Mouse (Mus musculus): ENCODE results near the gene Sel1l3. TPM values are rescaled to one million over a fixed set of nuclear protein-coding genes. Genes with fewer than 3 reads are reported as not detected.

Sel1l3 gene
- polyA plus RNA-seq (2014; fragmentation: Nextera tagmentation; extraction: Ambion mirVana): 5.9 and 6.9 TPM in 2 replicates

- H3K4me2 ChIP-seq (ENCODE audit: low read depth, low read length): peak within 1 kb of the TSS; percentile 99
- peak within 1 kb of the TSS; percentile 62 for H3K4me3 ChIP-seq (ENCODE audit: low read depth, low read length)
- no peaks in the 10 kb centered on the region for H3K9me3 ChIP-seq (ENCODE audit: control insufficient read depth, low read length)
- H3K27me3 ChIP-seq (replicated peaks; ENCODE audit: control insufficient read depth, insufficient read depth, low read length): peaks cover 44% of the 10 kb centered on the region
- H3K4me1 ChIP-seq (ENCODE audit: control insufficient read depth, insufficient read depth, low read length): no peaks in the 10 kb centered on the region
- H3K36me3 ChIP-seq (ENCODE audit: control insufficient read depth, insufficient read depth, low read length): no peaks in the 10 kb centered on the region
- peak within 1 kb of the TSS; percentile 67 for H3K9ac ChIP-seq (ENCODE audit: low read depth, low read length)
- WGBS: under 1% methylated on average over 22 of the region's 29 CpGs
- no peak within 1 kb of the TSS for H3K27ac ChIP-seq (replicated peaks; ENCODE audit: low read depth, low read length)
- DNase-seq (ENCODE audit: low spot score) (peak; percentile 41), ATAC-seq (ENCODE audit: low read depth) (peak; percentile 37)
Measured at GRCm38 (mm10) chr5:53213711-53214352, at the start of gene Sel1l3. Sel1l3 (minus strand) TSS chr5:53213927.

- Histone ChIP-seq H3K9me3 (ENCODE audit: control insufficient read depth, low read length) (no peaks in the 10 kb centered on the region), H3K4me3 (ENCODE audit: low read depth, low read length) (no peak overlapping the region), H3K9ac (ENCODE audit: low read depth, low read length) (no peak overlapping the region), H3K27ac (replicated peaks; ENCODE audit: low read depth, low read length) (no peak overlapping the region), H3K4me2 (ENCODE audit: low read depth, low read length) (no peak overlapping the region), H3K4me1 (ENCODE audit: control insufficient read depth, insufficient read depth, low read length) (no peaks in the 10 kb centered on the region), H3K27me3 (replicated peaks; ENCODE audit: control insufficient read depth, insufficient read depth, low read length) (peaks cover 5% of the 10 kb centered on the region; the same call in 1 of the 2 replicates), H3K36me3 (ENCODE audit: control insufficient read depth, insufficient read depth, low read length) (no peaks in the 10 kb centered on the region)
- ATAC-seq (ENCODE audit: low read depth): no peak
- no peak for DNase-seq (ENCODE audit: low spot score)
- 75% methylated on average over 10 of the region's 10 CpGs for WGBS
Measured at GRCm38 (mm10) chr5:53261999-53262398, 48.3 kb upstream of the Sel1l3 start.

- Histone ChIP-seq H3K9me3 (ENCODE audit: control insufficient read depth, low read length) (no peaks in the 10 kb centered on the region), H3K4me1 (ENCODE audit: control insufficient read depth, insufficient read depth, low read length) (peaks cover 4% of the 10 kb centered on the region; the same call in 1 of the 2 replicates), H3K27ac (replicated peaks; ENCODE audit: low read depth, low read length) (no peak overlapping the region), H3K27me3 (replicated peaks; ENCODE audit: control insufficient read depth, insufficient read depth, low read length) (peaks cover 5% of the 10 kb centered on the region; the same call in 1 of the 2 replicates), H3K36me3 (ENCODE audit: control insufficient read depth, insufficient read depth, low read length) (no peaks in the 10 kb centered on the region), H3K9ac (ENCODE audit: low read depth, low read length) (no peak overlapping the region), H3K4me3 (ENCODE audit: low read depth, low read length) (no peak overlapping the region), H3K4me2 (ENCODE audit: low read depth, low read length) (no peak overlapping the region)
- 44% methylated on average over 5 of the region's 5 CpGs for WGBS
- DNase-seq (ENCODE audit: low spot score): peak; percentile 38
- ATAC-seq (ENCODE audit: low read depth): no peak
Measured at GRCm38 (mm10) chr5:53259894-53260293, 46.2 kb upstream of the Sel1l3 start.

GRCm38 (mm10) chr5:53258038-53258786, 44.5 kb upstream of the Sel1l3 start:
- peak; percentile 69 for ATAC-seq (ENCODE audit: low read depth)
- peak; percentile 88 for DNase-seq (ENCODE audit: low spot score)
- H3K9me3 ChIP-seq (ENCODE audit: control insufficient read depth, low read length): no peaks in the 10 kb centered on the region
- peaks cover 5% of the 10 kb centered on the region; the same call in 1 of the 2 replicates for H3K27me3 ChIP-seq (replicated peaks; ENCODE audit: control insufficient read depth, insufficient read depth, low read length)
- H3K4me2 ChIP-seq (ENCODE audit: low read depth, low read length): peak overlapping the region; percentile 61
- peak overlapping the region; percentile 46 for H3K9ac ChIP-seq (ENCODE audit: low read depth, low read length)
- WGBS: 3% methylated on average over 29 of the region's 29 CpGs
- no peak overlapping the region for H3K27ac ChIP-seq (replicated peaks; ENCODE audit: low read depth, low read length)
- H3K36me3 ChIP-seq (ENCODE audit: control insufficient read depth, insufficient read depth, low read length): no peaks in the 10 kb centered on the region
- H3K4me1 ChIP-seq (ENCODE audit: control insufficient read depth, insufficient read depth, low read length): peaks cover 4% of the 10 kb centered on the region; the same call in 1 of the 2 replicates
- peak overlapping the region; percentile 31 for H3K4me3 ChIP-seq (ENCODE audit: low read depth, low read length)

- Histone ChIP-seq H3K36me3 (ENCODE audit: control insufficient read depth, insufficient read depth, low read length) (no peaks in the 10 kb centered on the region), H3K27ac (replicated peaks; ENCODE audit: low read depth, low read length) (no peak overlapping the region), H3K4me3 (ENCODE audit: low read depth, low read length) (no peak overlapping the region), H3K4me1 (ENCODE audit: control insufficient read depth, insufficient read depth, low read length) (peaks cover 4% of the 10 kb centered on the region; the same call in 1 of the 2 replicates), H3K9ac (ENCODE audit: low read depth, low read length) (no peak overlapping the region), H3K9me3 (ENCODE audit: control insufficient read depth, low read length) (no peaks in the 10 kb centered on the region), H3K27me3 (replicated peaks; ENCODE audit: control insufficient read depth, insufficient read depth, low read length) (peaks cover 5% of the 10 kb centered on the region), H3K4me2 (ENCODE audit: low read depth, low read length) (no peak overlapping the region)
- DNase-seq (ENCODE audit: low spot score) (no peak), ATAC-seq (ENCODE audit: low read depth) (no peak)
- WGBS: 46% methylated on average over 3 of the region's 3 CpGs
Measured at GRCm38 (mm10) chr5:53254821-53255220, 41.1 kb upstream of the Sel1l3 start.

- H3K4me2 ChIP-seq (ENCODE audit: low read depth, low read length): no peak overlapping the region
- no peaks in the 10 kb centered on the region for H3K9me3 ChIP-seq (ENCODE audit: control insufficient read depth, low read length)
- DNase-seq (ENCODE audit: low spot score): no peak
- no peak for ATAC-seq (ENCODE audit: low read depth)
- H3K27me3 ChIP-seq (replicated peaks; ENCODE audit: control insufficient read depth, insufficient read depth, low read length): peaks cover 5% of the 10 kb centered on the region
- WGBS: 85% methylated on average over 5 of the region's 5 CpGs
- H3K36me3 ChIP-seq (ENCODE audit: control insufficient read depth, insufficient read depth, low read length): no peaks in the 10 kb centered on the region
- H3K27ac ChIP-seq (replicated peaks; ENCODE audit: low read depth, low read length): no peak overlapping the region
- H3K9ac ChIP-seq (ENCODE audit: low read depth, low read length): no peak overlapping the region
- H3K4me1 ChIP-seq (ENCODE audit: control insufficient read depth, insufficient read depth, low read length): peaks cover 4% of the 10 kb centered on the region; the same call in 1 of the 2 replicates
- H3K4me3 ChIP-seq (ENCODE audit: low read depth, low read length): no peak overlapping the region
Measured at GRCm38 (mm10) chr5:53254154-53254553, 40.4 kb upstream of the Sel1l3 start.

- Histone ChIP-seq H3K4me3 (ENCODE audit: low read depth, low read length) (no peak overlapping the region), H3K4me2 (ENCODE audit: low read depth, low read length) (no peak overlapping the region), H3K9ac (ENCODE audit: low read depth, low read length) (no peak overlapping the region), H3K27me3 (replicated peaks; ENCODE audit: control insufficient read depth, insufficient read depth, low read length) (no peaks in the 10 kb centered on the region; the same call in 1 of the 2 replicates), H3K9me3 (ENCODE audit: control insufficient read depth, low read length) (no peaks in the 10 kb centered on the region), H3K27ac (replicated peaks; ENCODE audit: low read depth, low read length) (no peak overlapping the region), H3K36me3 (ENCODE audit: control insufficient read depth, insufficient read depth, low read length) (no peaks in the 10 kb centered on the region), H3K4me1 (ENCODE audit: control insufficient read depth, insufficient read depth, low read length) (no peaks in the 10 kb centered on the region)
- no peak for DNase-seq (ENCODE audit: low spot score)
- 64% methylated on average over 4 of the region's 4 CpGs for WGBS
- peak; percentile 71; the same call in 1 of the 2 replicates for ATAC-seq (ENCODE audit: low read depth)
Measured at GRCm38 (mm10) chr5:53249431-53250061, 35.8 kb upstream of the Sel1l3 start.

GRCm38 (mm10) chr5:53248499-53248898, 34.8 kb upstream of the Sel1l3 start:
- Histone ChIP-seq H3K27ac (replicated peaks; ENCODE audit: low read depth, low read length) (no peak overlapping the region), H3K9me3 (ENCODE audit: control insufficient read depth, low read length) (no peaks in the 10 kb centered on the region), H3K4me3 (ENCODE audit: low read depth, low read length) (no peak overlapping the region), H3K36me3 (ENCODE audit: control insufficient read depth, insufficient read depth, low read length) (no peaks in the 10 kb centered on the region), H3K4me1 (ENCODE audit: control insufficient read depth, insufficient read depth, low read length) (no peaks in the 10 kb centered on the region), H3K4me2 (ENCODE audit: low read depth, low read length) (no peak overlapping the region), H3K9ac (ENCODE audit: low read depth, low read length) (no peak overlapping the region), H3K27me3 (replicated peaks; ENCODE audit: control insufficient read depth, insufficient read depth, low read length) (no peaks in the 10 kb centered on the region; the same call in 1 of the 2 replicates)
- DNase-seq (ENCODE audit: low spot score) (no peak), ATAC-seq (ENCODE audit: low read depth) (no peak)
- WGBS: 73% methylated on average over 11 of the region's 11 CpGs

Data from embryonic facial prominence, embryonic 14.5 days (tissue).